Mouse (Mus musculus): ENCODE results near the gene Accsl.
A peak's percentile ranks its signal among the peaks of the same experiment; 100 is the strongest.

Gene Accsl

DNA sequence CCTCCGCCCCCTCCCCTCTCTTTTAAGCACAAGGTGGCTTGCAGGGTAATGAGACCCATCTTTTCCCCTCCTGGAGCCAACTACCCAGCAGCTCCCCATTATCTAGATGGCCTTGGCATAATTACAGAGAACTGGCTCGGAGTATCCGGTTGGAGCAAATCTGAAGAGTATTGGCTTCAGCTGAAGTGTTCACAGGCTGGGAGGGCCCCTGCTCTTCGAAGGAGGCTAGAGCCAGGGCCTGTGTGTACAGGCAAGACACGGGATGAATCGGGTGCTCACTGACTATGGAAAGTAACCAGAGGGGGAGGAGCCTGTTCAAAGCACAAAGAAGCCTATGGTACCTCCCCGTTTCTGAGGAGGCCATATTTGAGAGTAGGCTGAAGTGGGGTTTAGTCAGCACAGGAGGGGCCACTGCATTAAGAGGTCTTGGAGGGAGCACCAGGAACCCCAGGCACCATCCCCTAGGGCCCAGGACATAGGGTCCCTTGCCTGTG lies at the start of gene Accsl:
Accsl (minus strand) TSS at position 51 of the 494 bp plus-strand sequence.
- DNase-seq (ENCODE audit: low spot score) = no peak

DNA sequence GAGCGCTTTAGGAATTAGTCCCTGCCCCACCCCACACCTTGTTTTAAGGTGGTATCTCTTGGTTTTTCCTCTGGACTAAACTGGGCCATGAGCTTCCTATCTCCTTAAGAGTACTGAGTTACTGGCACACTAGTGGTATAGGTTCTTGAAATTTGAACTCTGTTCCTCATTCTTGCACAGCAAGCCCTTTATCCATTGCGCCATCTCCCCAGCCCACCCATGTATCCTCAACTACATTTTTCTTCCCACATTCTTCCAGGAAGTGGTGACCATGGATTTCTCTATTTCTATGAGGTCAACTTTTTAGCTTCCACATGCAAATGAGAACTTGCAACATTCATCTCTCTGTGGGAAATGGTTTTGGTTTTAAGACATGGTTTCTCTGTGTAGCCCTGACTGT lies 44.6 kb upstream of the Accsl start:
- no peak for DNase-seq (ENCODE audit: low spot score)

DNA sequence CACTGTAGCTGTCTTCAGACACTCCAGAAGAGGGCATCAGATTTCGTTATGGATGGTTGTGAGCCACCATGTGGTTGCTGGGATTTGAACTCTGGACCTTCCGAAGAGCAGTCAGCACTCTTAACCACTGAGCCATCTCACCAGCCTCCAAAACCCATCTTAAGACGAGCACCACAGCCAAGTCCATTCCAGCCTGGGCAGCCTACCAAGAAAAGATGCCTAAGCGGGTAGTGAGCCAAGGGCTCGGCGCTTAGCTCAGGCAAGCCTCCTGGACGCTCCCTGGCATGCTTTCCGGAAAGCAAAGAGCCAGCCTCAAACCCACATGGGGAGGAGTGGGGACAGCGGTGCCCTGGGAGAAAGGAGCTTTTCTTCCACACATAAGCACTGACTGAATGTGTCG lies 43.0 kb upstream of the Accsl start:
- DNase-seq (ENCODE audit: low spot score) = peak; percentile 31

GRCm38 (mm10) chr2:93909716-93910115 lies 40.8 kb upstream of the Accsl start:
- peak; percentile 54 for DNase-seq (ENCODE audit: low spot score)

DNA sequence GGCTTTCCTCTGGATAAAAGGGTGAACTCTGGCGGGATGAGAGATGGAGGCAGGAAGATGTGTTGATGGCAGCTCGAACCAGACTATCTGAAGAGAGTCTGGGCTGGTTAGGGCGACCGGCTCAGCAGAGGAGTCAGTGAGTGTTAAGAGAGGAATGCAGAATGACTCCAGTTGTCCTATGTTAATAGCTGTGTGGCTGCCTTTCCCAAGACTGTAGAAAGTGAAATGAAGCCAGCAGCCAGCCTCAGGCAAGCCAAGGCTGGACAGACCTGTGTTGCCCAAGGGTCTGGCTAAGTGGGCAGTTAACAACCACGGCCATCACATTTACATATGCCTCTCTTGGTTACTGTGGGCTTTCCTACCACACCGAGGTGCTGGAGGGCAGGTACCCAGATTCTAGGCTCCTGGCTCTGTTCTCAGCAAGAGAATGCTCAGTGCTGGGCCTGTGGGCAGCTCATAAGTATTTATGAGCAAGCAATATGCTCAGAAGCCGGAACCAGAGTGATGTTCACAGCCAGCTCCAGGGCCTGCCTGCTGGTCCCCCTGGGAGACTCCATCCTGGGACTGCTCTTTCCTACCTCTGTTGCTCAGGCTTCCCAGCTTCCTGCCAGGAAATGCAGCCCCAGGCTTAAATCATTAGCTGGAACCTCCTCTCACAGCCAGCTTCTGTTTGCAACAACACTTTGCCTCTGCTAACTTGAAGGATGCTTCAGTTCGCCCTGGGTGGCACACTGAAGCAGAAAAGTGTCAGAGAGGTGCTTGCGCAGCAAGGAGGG lies 38.8 kb upstream of the Accsl start:
- DNase-seq (ENCODE audit: low spot score) = no peak

DNA sequence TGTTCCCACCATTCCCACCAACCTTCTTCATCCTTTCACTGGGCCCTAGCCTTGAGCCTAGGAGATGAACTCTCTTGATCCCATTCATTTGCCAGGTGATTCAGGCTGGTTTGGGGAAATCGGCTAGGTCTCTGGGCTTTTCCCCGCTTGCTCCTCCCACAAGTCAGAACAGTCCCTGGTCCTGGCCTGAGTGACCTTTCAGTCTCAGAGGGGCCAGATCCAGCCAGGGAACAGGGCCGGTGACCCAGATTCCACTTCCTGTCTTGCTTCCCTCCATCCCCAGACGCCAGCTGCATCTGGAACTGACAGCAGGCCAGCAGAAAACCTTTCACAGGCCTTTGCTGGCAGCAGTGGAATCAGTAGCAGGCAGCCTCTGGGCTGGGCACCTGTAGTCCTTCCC lies 37.4 kb upstream of the Accsl start:
- DNase-seq (ENCODE audit: low spot score) = peak; percentile 26

DNA sequence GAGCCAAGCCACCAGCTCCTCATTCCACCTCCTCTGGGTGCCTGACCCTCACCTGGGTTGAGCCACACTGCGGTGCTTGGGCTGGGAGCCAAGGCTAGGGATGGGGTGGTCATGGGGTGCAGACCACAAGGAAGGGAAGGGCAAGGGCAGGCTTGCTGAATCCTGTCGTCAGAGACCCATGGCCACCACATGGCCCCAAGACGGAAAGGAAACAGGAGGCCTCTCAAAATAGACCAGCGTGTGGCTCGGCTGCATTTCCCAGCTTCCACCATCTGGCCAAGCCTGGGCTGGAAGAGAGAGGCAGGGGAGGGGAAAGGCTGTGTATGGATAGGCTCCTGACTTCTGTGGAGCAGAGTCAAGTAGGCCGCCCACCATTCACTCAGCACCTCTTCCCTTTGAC lies 34.5 kb upstream of the Accsl start:
- no peak for DNase-seq (ENCODE audit: low spot score)

DNA sequence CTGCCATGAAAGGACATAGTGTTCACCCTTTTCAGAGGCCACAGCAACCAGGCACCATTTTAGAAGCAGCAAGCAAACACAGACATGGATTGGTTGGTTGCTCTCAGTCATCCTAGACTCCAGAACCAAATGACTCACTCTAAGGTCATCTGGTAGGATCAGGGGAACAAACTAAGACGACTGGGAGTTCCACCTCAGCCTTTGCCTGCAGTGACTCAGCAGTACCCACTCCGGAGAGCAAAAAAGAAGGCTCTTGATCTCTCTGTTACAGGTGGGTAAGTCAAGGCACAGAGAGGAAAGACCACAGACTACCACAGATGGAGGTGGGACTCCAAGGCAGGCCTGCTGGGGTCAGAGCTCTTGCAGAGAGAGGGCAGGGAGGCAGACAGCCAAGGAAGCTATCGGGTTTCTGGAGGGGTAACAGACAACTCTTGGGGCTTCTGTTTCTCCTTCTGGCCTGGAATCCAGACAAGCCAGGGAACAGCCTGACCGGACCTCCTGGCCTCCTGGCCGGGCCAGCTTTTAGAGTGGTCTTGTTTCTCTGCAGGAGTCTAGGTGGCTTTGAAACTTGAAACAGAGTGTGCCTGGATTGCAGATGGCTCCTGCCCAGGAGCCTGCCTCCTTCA lies 33.8 kb upstream of the Accsl start:
- no peak for DNase-seq (ENCODE audit: low spot score)

GRCm38 (mm10) chr2:93899397-93900380 lies 30.7 kb upstream of the Accsl start:
- DNase-seq (ENCODE audit: low spot score) = no peak

DNA sequence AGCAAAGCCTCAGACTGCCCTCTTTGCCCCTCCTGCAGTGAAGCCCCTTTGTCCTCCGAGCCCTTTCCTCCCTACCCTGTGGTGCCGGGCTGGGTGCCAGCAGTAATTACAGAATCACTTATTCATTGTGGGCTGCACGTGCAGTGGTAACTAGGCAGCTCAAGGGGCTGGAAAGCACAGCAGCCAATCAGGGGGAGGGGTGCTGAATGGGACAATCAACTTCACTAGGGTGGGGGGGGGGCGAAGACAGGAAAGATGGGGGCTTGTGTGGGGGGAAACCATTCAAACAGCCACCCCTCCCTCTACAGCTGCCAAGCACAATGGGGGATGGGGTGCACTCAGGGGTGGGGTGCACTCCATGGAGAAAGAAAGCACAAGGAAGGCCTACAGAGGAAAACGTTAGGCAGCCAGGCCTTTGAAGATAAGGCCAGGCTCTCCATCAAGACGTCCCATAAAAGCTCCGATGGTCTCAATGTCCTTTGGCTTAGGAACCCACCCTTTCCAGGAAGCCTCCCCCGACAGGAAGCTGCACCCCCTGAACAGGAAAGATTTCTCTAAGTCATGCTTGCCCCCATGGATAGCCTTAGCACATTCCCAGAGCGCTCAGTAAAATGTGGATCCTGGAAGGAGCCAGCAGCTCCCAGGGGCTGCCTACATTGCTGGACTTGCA lies 22.8 kb upstream of the Accsl start:
- DNase-seq (ENCODE audit: low spot score) = peak; percentile 69

- no peak for DNase-seq (ENCODE audit: low spot score)
Observed at GRCm38 (mm10) chr2:93890143-93890542, 21.2 kb upstream of the Accsl start.

- no peak for DNase-seq (ENCODE audit: low spot score)
Observed at GRCm38 (mm10) chr2:93889071-93889470, 20.1 kb upstream of the Accsl start.

DNA sequence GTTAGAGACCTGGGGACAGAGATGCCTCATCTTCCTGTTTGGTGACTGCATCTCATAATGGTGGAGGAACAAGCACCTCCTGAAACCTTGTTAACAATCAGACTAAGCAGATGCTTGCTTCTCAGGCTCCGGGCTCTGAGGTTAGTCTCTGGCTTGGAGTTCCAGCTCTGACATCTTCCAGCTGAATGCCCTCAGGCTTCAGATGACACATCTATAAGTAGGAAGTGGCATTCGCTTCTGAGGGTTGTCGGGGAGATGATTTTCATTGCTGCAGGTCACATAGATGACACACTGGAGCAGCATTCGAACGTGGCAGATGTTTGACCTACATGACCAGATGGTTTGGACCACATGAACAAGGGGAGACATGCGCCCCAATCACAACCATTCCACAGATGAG lies 19.4 kb upstream of the Accsl start:
- no peak for DNase-seq (ENCODE audit: low spot score)

DNA sequence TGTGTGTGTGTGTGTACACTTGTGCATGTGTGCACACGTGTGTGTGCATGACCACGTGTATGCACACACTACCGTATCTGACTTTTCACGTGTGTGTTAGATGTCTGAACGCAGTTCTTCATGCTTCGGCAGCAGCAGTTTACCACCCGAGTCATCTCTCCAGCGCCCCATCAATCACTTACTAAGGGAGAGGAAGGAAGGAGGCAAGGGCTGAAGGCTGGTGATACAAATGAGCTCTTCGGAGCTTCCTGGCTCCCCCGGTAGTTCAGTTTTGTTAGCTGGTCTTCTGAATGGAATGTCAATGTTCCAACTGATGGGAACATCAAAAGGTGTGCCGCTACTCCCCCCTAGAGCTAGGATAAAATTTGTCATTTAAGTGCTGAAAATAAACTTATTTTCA lies 18.3 kb upstream of the Accsl start:
- DNase-seq (ENCODE audit: low spot score) = peak; percentile 62

GRCm38 (mm10) chr2:93886013-93886794 lies 17.2 kb upstream of the Accsl start:
- DNase-seq (ENCODE audit: low spot score) = no peak

DNA sequence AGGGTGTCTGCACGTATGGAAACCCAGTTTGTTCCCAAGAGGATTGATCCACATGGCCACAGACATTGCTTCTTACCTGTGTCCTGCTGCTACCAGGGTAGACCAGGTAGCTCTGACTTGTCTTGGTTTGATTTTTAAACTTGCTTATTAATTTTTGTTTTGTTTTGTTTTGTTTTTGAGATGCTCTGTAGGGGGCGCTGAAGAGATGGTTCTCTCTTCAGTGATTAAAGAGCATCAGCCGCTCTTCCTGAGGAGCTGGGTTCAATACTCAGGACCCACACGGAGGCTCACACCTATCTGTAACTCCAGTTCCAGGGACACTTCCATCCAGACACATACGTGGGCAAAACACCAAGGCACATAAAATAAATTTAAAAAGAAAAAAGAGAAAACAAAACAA lies 14.1 kb upstream of the Accsl start:
- no peak for DNase-seq (ENCODE audit: low spot score)

DNA sequence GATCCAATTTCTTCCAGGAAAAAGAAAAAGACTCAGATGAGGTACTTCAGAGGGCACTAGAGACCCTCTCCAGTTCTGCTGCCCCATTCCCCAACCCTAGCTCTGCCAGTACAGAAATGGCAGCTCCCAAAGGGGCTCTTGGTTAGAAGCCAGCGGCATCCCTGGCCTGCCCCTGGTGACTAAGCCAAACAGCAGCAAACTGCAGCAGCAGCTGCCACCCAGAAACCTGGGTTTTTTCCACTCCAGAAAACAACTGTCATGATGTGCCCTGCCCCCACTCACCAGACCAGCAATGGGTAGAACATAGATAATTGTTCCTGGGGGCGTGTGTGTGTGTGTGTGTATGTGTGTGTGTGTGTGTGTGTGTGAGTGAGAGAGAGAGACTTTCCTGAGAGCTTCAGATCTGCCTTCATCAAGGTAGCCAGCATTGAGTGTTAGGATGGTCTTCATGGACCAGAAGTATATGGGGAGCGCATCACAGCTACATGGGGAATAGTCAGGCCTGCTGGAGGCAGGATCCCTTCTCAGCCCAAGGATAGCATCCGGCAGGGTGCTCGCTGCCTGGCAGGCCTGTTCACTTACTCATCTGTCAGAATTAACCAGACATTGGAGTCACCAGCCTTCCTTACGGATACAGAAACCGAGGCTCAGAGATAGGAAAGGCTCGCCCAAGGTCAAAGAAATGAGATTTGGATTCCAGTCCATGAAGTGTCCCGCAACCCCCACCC lies 12.8 kb upstream of the Accsl start:
- no peak for DNase-seq (ENCODE audit: low spot score)

GRCm38 (mm10) chr2:93880981-93881380 lies 12.0 kb upstream of the Accsl start:
- DNase-seq (ENCODE audit: low spot score) = no peak

- no peak for DNase-seq (ENCODE audit: low spot score)
Observed at GRCm38 (mm10) chr2:93880450-93880849, 11.5 kb upstream of the Accsl start.

DNA sequence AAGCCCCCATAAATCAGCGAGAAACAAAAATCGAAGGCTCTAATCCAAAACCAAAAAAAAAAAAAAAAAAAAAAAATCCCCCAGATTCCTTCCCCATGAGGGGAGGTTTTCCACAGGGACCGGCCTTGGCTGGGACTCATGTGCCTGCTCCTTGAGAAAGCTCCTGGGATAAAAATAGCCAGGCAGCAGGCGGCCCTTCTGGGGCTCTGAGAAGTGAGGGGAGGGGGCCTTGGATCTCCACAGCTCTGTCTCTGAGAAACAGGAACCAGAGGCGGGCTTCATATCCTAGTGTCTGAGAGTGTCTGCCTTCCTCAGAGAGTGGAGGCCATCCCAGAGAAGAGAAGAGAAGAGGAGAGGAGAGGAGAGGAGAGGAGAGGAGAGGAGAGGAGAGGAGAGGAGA lies 8.0 kb upstream of the Accsl start:
- DNase-seq (ENCODE audit: low spot score) = no peak

Data from lung, postnatal 25 days (tissue).